Mouse (Mus musculus) myocyte (in vitro differentiated cells): ENCODE results near the gene Cbarp.

Source experiments
- E2F4 ChIP-seq: IDR thresholded peaks from one replicate; pipeline ENCODE4 v1.6.1; 2011; ENCODE audit warnings: mild to moderate bottlenecking, control low read depth, moderate library complexity; ENCODE audit not compliant: insufficient read depth
- MYOG ChIP-seq, 3 experiments: IDR thresholded peaks; one replicate each; pipeline ENCODE4 v1.6.1; 2011; ENCODE audit warnings: control low read depth in 2 of 3, low read depth in 2 of 3, mild to moderate bottlenecking in 2 of 3; ENCODE audit not compliant: insufficient read length in 2 of 3, control insufficient read depth in 1 of 3, insufficient read depth in 1 of 3
- POLR2A ChIP-seq: IDR thresholded peaks from one replicate; pipeline ENCODE4 v1.6.1; 2011; ENCODE audit warnings: low read depth, mild to moderate bottlenecking, control low read depth, moderate library complexity; ENCODE audit not compliant: insufficient read length
- SRF ChIP-seq: IDR thresholded peaks from one replicate; pipeline ENCODE4 v1.6.1; 2011; ENCODE audit warnings: low read depth; ENCODE audit not compliant: control insufficient read depth, insufficient read length
- TCF12 ChIP-seq: IDR thresholded peaks from one replicate; pipeline ENCODE4 v1.6.1; 2011; ENCODE audit warnings: mild to moderate bottlenecking, control low read depth; ENCODE audit not compliant: poor library complexity, insufficient read depth, severe bottlenecking
- USF1 ChIP-seq: IDR thresholded peaks from one replicate; pipeline ENCODE4 v1.6.1; 2011; ENCODE audit warnings: low read depth, mild to moderate bottlenecking, control low read depth, moderate library complexity

DNA sequence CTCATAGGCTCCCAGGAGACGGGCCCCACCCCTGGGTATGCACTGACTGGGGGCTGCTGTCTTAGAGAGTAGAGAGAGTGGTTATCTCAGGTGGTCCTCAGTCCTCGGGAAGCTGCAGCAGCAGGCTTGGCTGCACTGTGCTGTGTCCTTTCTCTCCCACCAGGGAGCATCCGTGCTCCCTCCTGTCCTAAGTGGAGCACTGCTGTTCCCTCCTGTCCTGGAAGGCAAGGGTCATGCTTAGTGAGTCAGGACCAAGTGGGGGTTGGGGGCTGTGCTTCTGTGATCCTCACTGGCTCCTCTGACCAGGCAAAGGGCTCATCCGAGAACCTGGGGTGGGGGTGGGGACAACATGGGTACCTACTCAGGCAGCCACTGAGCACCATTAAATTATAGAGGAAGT is 51.5 kb downstream of the Cbarp start:
- TF ChIP-seq POLR2A (no peak), MYOG (IDR thresholded peaks at IDR 0.05; ENCODE audit: control insufficient read depth in 1 of 3, insufficient read depth in 1 of 3, insufficient read length in 2 of 3, low read depth in 2 of 3) (no peak), E2F4 (no peak), USF1 (no peak), SRF (no peak), TCF12 (no peak)
